Mouse (Mus musculus) heart, adult 2 months (tissue): Measurements from ENCODE around the gene Zfp788.

Source experiments
- CTCF ChIP-seq: fragments of 200-600 bp; IDR thresholded peaks from 2 replicates; pipeline ENCODE4 v1.8.1; 2022; ENCODE audit warnings: antibody characterized with exemption, mild to moderate bottlenecking, moderate library complexity
- POLR2A ChIP-seq: fragments of 200-500 bp; IDR thresholded peaks from 2 replicates; pipeline ENCODE4 v1.6.1; 2011; ENCODE audit warnings: mild to moderate bottlenecking, low read depth, low read length, control low read depth; ENCODE audit not compliant: insufficient read depth

- TF ChIP-seq POLR2A (peak; percentile 57; the same call in 1 of the 2 replicates), CTCF (0 out of 2 replicates have a peak, but pooled peaks have one; percentile 11)
Measured at GRCm38 (mm10) chr7:41599034-41599813, 33.8 kb upstream of the Zfp788 start, which contains the start of gene 2610021A01Rik.
